Mouse (Mus musculus) frontal cortex, postnatal 10 days (tissue): ENCODE data around the gene Stt3b.

Experiments used
- DNase-seq, 2 experiments: peaks; one replicate each; pipeline ENCODE4 v3.0.0; 2022; ENCODE audit warnings: low spot score in 2 of 2, mixed read lengths in 1 of 2

Stt3b gene

GRCm38 (mm10) chr9:115214572-115215571 lies 95.3 kb downstream of the Stt3b start:
- no peak for DNase-seq

GRCm38 (mm10) chr9:115213755-115214264 lies 96.4 kb downstream of the Stt3b start:
- no peak for DNase-seq

- DNase-seq, result no peak
Observed at GRCm38 (mm10) chr9:115210535-115210934, 99.7 kb downstream of the Stt3b start.

GRCm38 (mm10) chr9:115209737-115210136 lies 100.5 kb downstream of the Stt3b start:
- DNase-seq, result no peak

- DNase-seq, result no peak
Observed at GRCm38 (mm10) chr9:115206219-115206618, 104.0 kb downstream of the Stt3b start.

- DNase-seq, result no peak
Observed at GRCm38 (mm10) chr9:115205491-115205890, 104.7 kb downstream of the Stt3b start.

GRCm38 (mm10) chr9:115203136-115203535 lies 107.1 kb downstream of the Stt3b start:
- no peak for DNase-seq

- no peak for DNase-seq
Observed at GRCm38 (mm10) chr9:115201264-115201663, 109.0 kb downstream of the Stt3b start.

- no peak for DNase-seq
Observed at GRCm38 (mm10) chr9:115200166-115200862, 109.9 kb downstream of the Stt3b start.

GRCm38 (mm10) chr9:115197082-115197481 lies 113.1 kb downstream of the Stt3b start:
- no peak for DNase-seq

- DNase-seq, result no peak
Observed at GRCm38 (mm10) chr9:115192890-115193289, 117.3 kb downstream of the Stt3b start.
